Mouse (Mus musculus): ENCODE data around the gene Pgs1. TPM values are rescaled to one million over a fixed set of nuclear protein-coding genes. Genes with fewer than 3 reads are reported as not detected.

Pgs1 gene
- total RNA-seq, 2 experiments from 2014 or later, result 15.6 to 17.1 TPM

DNA sequence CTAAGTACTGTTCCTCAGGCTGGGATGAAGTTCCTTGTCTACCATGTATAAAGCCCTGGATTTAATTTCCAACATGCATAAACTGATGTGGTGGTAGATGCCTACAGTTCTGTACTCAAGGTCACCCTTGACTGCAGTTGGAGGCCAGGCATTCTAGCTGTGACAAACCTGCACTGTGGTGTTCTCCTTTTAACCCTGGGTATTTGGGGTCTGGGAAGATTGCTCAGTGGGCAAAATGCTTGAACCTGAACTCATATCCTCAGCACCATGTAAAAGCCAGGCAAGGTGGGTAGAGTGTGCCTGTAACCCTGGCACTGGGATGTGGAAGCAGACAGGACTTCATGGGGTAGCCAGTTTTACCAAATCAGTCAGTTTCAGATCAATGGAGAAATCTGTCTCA, 25.5 kb upstream of the Pgs1 start:
- intact Hi-C loops (cut with DNase I; ENCODE audit: low total_unique reads), result no loop called here
- no peak for DNase-seq

DNA sequence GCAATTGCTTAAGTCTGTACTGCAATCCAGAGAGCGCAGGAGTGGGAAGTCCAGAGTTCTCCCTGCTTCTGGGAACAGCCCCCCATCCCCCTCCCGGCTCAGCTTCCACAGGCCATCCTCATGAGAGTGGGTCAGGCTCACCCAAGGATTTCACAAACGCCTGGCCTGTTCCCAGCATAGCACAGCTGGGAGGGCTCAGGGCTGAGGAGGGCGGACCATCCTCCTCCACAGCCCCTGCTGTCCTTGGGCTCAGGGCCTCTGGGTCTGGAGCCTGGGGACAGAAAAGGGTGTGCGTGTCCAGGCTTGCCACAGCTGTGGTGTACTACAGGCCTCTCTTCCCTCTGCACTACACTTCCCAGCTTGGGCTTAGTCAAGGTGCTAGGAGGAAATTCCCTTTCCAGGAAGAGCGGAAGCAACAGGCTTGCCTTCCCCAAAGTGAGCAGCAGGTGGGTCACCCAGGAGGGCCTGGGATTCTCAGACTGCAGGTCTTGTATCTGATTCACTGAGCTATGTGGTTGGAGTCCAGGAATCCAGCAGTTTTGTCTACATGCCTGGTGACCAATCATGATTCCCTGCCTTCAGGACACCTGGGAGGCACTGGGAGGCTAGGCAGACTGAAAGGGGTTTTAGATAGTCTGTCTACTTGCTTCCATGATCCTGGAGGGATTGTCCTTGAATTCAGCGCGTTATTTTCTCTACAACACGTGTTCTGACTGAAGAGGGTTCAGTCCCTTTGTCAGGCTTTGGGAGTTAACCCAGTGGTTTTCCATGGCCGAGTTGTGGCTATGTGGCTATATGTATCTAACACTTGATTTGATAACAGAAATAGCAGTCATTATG, 23.6 kb upstream of the Pgs1 start:
- DNase-seq, result peak; percentile 92
- intact Hi-C loops (cut with DNase I; ENCODE audit: low total_unique reads), result no loop called here

DNA sequence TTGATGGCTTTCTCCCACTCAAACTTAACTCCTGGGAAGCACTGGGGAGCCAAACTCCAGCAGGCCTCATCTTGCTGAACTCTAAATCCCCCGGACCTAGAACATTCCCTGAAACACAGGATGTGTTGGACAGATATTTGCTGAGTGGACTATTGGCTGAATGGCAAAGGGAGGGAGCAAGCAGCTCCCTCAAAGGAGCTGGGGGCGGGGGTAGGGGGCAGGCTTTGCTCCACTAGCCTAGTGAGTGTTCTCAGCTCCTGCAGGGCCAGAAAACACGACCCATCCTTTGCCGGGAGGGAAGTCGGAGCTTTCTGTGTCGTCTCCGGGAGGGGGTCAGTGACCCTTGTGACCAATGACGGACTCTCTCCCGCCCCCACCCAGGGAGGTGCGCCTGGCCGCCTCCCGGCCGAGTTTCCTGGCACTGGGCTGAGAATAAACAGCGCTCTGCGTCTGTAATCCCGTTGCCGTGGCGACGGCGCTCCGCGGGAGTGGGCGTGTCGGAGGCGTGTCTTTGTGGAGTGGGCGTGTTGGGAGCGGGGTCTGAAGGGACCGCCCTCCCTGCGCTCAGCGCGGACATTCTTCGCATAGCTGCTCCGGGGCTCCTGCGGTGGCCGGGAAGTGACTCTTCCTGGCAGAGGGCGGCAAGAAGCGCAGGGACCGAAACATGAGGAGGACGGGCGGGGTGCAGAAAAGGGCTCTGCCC, 22.9 kb upstream of the Pgs1 start:
- intact Hi-C loops (cut with DNase I; ENCODE audit: low total_unique reads), result no loop called here
- peak; percentile 99 for DNase-seq

DNA sequence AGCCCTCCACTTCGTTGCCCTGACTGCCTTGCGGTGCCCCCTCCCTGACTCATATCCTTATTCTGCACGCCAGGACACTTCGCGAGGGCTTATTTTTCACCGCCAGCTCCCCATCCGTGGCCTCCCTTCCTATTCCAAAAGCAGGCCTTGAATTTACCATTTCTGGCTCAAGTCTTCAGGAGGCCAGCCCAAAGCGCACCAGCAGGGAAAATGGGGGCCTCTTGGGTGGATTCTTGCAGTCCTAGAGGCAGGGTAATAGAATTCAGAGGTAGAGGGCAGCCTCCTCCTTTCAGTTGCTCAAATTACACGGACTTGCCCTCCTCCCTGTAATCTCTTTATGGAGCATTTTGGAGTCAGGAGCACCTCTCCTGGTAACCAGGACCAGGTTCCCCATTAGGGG, 22.2 kb upstream of the Pgs1 start:
- intact Hi-C loops (cut with DNase I; ENCODE audit: low total_unique reads), result no loop called here

DNA sequence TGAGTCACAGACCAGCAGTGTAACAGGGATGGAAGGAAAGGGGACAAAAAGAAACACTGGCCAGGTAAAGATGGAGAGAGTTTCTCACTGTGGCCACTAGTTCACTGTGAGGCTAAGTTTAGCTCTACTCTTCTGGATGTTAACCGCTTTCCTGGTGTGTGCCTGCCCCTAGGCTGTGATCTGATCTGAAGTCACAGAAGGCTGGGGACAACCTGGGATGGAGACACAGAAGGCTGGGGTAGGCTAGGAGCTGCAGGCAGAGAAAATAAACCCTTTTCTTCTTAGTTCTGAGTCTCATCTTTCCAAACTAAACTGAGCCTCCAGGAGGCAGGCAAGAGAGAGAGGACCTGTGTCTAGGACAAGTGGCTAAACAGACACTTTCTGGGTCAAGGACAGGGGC, 21.8 kb upstream of the Pgs1 start:
- intact Hi-C loops (cut with DNase I; ENCODE audit: low total_unique reads), result no loop called here
- DNase-seq, result no peak

More for the DNA sequence above, 22.2 kb upstream of the Pgs1 start:
- no peak for DNase-seq

DNA sequence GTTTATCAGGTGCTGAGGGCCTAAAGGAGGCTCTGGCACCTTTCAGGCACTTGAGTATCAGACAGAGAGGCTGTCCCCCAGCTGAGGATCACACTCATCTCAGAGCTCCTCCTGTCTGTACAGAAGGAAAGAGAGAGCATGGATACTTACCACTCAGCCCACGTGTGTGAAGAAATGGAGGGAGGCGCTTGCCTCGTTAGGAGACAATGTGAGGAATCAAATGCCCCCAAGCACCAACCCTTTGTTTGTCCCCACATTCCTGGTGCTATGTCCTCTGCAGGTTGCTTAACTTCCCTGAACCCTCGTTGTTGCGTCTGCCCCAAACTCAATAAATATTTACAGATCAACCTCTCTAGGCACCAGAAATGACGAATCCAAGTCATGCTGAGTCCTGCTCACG, 21.0 kb upstream of the Pgs1 start:
- intact Hi-C loops (cut with DNase I; ENCODE audit: low total_unique reads), result loop anchor here (5.0 kb wide), 2 partner anchors 53 to 93 kb away; partner anchors contain the start of gene Tha1

DNA sequence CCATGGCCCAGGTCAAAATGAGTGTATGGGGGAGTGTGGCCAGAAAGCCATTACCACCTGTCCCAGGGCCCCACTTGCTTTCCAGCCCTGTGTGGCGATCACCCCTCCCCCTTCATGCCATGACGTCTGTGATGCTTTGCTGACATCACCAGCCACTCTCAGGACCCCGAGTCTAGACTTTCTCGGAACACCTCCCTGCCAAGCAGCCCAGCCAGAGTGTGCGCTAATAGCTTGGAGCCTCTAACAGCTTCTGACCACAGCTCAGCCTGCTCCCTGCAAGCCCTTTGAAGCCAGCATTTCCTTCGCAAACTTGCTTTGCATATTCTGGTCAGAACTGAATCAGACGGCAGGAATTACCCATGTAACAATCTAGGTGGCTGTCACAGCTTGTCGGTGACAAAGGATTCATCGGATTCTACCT, 20.5 kb upstream of the Pgs1 start:
- DNase-seq, result no peak
- intact Hi-C loops (cut with DNase I; ENCODE audit: low total_unique reads), result loop anchor here (5.0 kb wide), 2 partner anchors 53 to 93 kb away; partner anchors contain the start of gene Tha1

More for the DNA sequence above, 21.0 kb upstream of the Pgs1 start:
- DNase-seq, result no peak

DNA sequence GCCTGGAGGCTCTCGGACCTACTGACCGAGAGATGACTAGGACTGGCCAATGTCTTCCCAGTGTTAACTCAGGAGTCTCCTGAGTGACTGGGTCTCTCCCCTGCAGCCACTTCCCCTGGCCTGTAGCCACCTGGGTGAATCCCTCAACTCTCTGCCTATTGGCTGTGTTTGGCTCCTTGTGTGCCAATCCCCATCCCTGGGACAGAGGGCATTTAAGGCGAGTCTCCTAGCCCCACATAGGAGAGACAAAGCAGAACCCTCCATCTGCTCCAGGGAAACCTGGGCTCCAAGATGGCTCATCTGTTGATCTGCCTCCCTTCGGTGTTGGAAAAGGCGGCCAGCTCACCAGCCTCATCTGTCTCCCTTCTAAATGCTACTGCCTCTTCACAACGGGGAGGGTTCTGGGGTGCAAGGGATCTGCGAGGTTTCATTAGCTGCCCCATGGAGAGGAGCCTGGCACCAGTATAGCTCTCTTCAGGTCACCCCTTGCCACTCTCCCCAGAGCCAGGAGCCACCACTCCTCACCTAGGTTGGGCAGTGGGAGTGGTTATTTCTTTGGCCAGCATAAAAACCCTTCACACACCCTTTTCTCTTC, 19.5 kb upstream of the Pgs1 start:
- intact Hi-C loops (cut with DNase I; ENCODE audit: low total_unique reads), result loop anchor here (5.0 kb wide), 2 partner anchors 54 to 94 kb away; partner anchors contain the start of gene Tha1

DNA sequence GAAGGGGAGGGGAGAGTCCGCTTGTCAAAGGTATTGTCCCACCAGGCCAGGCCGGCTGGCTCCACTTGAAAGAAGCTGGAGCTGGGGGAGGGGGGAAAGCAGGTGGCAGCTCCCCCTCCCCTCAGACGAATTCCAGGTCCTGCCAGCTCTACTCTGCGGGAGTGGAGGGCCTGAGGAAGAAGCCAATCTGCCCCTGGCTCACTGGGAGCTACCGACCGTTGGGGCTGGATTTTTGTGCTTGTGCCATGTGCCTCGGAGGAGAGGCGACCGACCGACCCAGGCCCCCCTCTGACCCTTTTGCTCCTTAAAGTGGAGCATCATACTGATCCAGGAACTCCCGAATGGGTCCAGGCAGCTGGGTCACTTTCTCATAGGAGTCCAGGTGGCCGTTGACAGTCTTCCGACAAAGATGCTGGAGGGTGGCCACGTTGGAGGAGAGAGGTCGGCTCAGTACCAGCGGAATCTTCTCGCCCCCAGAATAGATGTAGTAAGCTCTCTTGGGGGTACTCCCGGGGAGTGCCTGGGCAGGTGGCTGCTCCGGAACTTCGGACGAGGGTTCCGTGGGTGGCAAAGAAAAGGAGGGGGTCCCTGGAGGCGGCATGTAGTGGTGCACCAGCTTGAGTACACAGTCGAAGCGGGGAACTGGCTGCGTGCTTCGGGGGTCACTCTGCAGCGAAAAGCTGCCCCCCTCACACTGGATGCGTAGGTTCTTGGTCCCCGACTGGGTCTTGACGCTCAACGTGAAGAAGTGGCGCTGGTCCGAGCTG, 18.7 kb upstream of the Pgs1 start:
- intact Hi-C loops (cut with DNase I; ENCODE audit: low total_unique reads), result loop anchor here (5.0 kb wide), 2 partner anchors 55 to 95 kb away; partner anchors contain the start of gene Tha1

More for the DNA sequence above, 19.5 kb upstream of the Pgs1 start:
- peak; percentile 34 for DNase-seq

DNA sequence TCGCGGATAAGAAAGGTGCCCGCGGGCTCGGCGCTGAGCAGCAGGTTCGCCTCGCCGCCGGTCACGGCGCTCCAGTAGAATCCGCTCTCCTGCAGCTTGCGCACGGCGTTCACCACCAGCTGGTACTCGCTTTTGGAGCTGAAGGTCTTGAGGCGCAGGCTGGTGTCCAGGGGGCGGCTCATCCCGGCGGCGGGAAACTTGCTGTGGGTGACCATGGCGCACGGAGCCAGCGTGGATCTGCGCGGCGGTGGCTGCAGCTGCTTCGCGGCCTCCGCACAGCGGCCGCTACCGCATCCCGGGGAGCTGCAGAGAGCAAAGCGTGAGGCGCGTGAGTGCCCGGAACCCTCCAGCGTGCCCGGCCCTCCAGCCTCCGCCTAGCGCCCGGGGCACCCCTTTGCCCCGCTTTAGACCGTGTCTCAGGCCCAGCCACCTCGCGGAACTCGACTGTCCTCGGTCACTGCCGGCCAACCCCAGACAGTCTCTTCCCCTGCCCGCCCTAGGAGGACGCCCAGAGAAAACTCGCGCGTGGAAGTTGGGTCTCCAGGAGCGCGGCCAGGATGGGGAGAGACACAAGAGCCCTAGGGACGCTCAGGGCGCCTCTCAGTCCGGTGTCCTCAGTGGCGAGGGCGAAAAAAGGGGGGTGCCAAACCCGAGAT, 17.9 kb upstream of the Pgs1 start:
- peak; percentile 46 for DNase-seq
- intact Hi-C loops (cut with DNase I; ENCODE audit: low total_unique reads), result loop anchor here (5.0 kb wide), 2 partner anchors 56 to 96 kb away; partner anchors contain the start of gene Tha1

More for the DNA sequence above, 18.7 kb upstream of the Pgs1 start:
- no peak for DNase-seq

DNA sequence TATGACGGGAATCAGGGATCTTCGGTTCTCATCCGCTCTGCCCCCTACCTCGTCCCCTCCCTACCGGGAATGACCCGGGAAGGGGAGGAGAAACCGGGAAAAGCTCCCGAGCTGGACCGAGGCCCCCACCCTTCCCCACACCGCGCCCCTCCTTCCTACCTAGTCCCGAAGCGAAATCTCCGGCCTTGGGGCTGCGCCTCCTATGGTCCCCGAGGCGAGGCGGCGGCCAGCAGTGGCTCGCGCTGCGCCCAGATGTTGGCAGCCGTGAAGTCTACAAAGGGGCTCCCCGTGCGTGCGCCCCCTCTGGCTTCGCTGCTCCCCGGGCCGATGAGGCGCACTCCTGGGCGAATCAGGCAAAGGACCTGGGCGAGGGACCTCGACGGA, 17.4 kb upstream of the Pgs1 start:
- intact Hi-C loops (cut with DNase I; ENCODE audit: low total_unique reads), result loop anchor here (5.0 kb wide), 2 partner anchors 56 to 96 kb away; partner anchors contain the start of gene Tha1
- DNase-seq, result peak; percentile 64

DNA sequence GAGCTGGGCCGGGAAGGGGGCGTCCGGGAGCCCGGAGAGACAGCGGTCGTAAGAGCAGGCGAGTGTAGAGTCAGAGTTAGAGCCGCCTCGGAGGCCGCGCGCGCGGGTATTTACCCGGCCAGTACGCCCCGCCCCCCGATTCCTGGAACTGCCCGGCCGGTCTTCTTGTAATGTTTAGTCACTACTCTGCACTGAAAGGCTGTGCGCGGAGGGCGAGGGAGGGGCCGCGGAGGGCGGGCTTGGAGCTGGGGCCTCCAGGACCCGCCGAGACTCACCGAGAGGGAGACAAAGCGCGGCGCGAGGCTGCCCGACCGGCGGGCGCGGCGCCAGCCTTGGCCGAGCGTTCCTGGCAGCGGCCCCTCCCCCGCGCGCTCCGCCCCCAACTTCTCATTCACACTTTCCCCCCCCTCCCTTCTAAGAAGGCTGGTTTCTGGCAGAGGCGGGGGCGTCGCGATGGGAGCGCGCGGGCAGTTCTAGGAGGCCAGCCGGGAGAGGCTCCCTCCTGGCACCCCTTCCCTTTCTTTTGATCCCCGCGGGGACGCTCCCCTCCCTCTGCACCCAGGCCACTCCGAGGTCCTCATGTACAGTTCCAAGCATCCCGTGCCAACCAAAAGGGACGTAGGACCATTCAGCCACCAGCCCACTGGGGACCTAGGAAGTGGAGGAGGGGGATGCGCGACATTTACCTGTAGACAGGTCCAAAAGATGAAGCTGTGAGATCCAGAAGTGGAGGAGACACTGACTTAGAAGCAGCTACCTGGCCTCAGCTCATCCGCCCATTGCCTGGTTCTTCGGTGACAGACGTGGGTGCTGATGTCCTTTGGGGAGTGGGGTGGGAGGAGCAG, 16.8 kb upstream of the Pgs1 start:
- intact Hi-C loops (cut with DNase I; ENCODE audit: low total_unique reads), result loop anchor here (5.0 kb wide), 2 partner anchors 57 to 97 kb away; partner anchors contain the start of gene Tha1
- peak; percentile 98 for DNase-seq

DNA sequence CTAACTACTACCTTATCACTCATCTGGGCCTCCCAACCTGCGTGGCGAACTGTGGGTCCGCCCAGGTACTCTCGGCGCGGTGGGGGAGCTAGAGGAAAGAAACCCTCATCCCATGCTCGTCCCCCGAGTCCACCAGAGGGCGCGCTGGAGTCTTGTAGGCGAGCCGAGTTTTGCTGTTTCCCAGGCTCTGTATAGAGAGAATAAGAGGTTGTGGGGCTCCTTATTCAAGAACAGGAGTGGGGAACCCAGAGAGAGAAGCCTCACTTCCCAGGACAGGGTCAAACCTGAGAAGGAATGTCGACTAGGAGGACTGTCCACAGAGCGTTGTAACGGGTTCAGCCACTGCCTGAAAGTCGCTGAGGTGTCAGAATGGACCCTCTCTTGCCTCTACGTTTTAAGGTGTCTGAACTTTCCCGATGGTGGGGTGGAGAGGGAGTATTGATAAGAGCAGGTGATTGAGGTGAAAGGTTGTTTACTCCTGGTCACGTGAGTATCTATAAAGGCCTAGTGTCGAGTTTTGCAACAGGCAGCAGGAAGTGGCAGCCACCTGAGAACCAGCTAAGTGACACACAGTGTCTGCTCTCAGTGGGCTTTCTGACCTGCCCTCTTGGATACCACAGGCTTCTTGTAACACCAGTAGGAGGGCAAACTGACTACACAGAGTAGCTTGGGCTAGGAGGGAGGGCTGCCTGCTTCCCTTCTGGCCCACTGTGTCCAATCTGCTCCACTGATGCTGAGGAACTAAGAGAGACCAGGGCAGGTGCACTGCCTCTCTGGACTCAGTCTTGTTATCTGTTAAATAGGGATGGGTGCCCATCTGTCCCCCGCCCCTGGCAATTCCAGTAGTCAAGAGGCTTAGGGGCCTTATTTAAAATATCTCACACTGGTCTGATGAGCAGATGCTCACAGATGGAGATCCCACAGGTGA, 15.9 kb upstream of the Pgs1 start, which contains the start of gene Socs3:
Socs3 (minus strand) TSS at position 103 of the 928 bp plus-strand sequence.
- intact Hi-C loops (cut with DNase I; ENCODE audit: low total_unique reads), result loop anchor here (5.0 kb wide), 3 partner anchors 52 to 98 kb away; partner anchors contain the start of gene Tha1
- DNase-seq, result peak; percentile 93

DNA sequence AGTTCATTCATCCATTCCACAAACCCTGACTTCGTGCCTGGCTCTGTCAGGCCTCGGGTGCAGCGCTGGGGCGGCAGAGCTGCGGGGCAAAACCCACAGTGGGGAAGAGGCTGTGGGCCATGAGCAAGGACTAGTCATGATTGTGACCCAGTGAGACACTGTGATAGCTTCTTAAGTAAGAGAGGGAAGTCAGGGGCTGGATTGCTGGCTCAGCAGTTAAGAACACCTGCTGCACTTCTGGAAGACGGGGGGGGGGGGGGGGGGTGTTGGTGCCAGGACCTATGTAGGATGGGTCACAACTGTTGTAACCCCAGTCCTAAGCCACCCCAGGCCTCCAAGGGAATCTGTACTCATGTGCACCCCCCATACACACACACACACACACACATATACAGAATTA, 15.0 kb upstream of the Pgs1 start:
- no peak for DNase-seq
- intact Hi-C loops (cut with DNase I; ENCODE audit: low total_unique reads), result loop anchor here (5.0 kb wide), 1 partner anchor 51 kb away; no protein-coding TSS in a partner anchor

DNA sequence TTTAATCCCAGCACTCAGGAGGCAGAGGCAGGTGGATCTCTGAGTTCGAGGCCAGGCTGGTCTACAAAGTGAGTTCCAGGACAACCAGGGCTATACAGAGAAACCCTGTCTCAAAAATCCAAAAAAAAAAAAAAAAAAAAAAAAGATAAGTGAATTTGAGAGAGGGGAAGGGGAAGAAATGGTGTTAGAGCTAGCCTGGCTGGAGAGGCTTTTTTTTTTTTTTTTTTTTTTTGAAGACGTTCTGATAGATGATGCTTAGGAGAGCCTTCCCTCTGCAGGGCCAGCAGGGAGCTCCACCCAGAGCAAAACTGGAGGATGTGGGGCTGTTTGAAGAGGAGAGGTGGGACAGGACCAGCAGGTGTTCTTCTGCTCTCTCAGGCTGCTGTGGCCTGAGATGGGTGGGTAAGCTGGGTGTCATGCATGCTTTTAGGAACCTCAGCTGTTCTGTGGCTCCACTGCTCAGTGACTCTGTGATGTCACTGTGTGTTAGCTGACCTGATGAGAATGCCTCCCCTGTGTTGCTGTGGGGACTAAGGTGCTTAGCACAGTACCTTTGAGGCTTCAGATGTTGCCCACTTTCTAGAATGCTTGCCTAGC, 14.3 kb upstream of the Pgs1 start:
- DNase-seq, result no peak
- intact Hi-C loops (cut with DNase I; ENCODE audit: low total_unique reads), result loop anchor here (5.0 kb wide), 1 partner anchor 51 kb away; no protein-coding TSS in a partner anchor

Data from gastrocnemius, postnatal 14 days (tissue).